Mouse (Mus musculus) ES-E14 (cell line): ENCODE results near the gene Oas1g. TPM values are rescaled to one million over a fixed set of nuclear protein-coding genes. Genes with fewer than 3 reads are reported as not detected.
"Not testable (repeated sequence)": the region's sequence is repeated elsewhere in the genome, so short reads cannot be mapped to it uniquely, and the experiment has no call there.

Experiments
- DNase-seq: peaks from one replicate; pipeline ENCODE4 v3.0.0-alpha.2; 2013; ENCODE audit warnings: low read depth, low spot score
- H3K27ac ChIP-seq: 2 replicates; pipeline ENCODE4 v1.5.1; 2012; ENCODE audit warnings: low read depth, mild to moderate bottlenecking, low read length, moderate library complexity, mixed read lengths; ENCODE audit not compliant: poor library complexity, insufficient read depth, severe bottlenecking
- H3K36me3 ChIP-seq: 2 replicates; pipeline ENCODE4 v1.6.1; 2012; ENCODE audit warnings: mild to moderate bottlenecking, low read length, moderate library complexity, mixed read lengths; ENCODE audit not compliant: control insufficient read depth, poor library complexity, insufficient read depth, severe bottlenecking
- H3K4me1 ChIP-seq, 2 experiments: fragments of 150-350 bp in 1 of 2; sonication (generic) in 1 of 2; 2 replicates each; pipeline ENCODE4 v1.6.1; 2012; ENCODE audit warnings: low read length in 2 of 2, mild to moderate bottlenecking in 1 of 2, mixed read lengths in 1 of 2; ENCODE audit not compliant: control insufficient read depth in 2 of 2, insufficient read depth in 2 of 2, poor library complexity in 1 of 2
- H3K4me3 ChIP-seq, 2 experiments: fragments of 150-350 bp in 1 of 2; sonication (generic) in 1 of 2; 2 replicates each; pipeline ENCODE4 v1.5.1; 2012; ENCODE audit warnings: low read length in 2 of 2, low read depth in 1 of 2, mild to moderate bottlenecking in 1 of 2, mixed read lengths in 1 of 2; ENCODE audit not compliant: insufficient read depth in 1 of 2, poor library complexity in 1 of 2, severe bottlenecking in 1 of 2
- H3K9ac ChIP-seq: 2 replicates; pipeline ENCODE4 v1.6.1; 2012; ENCODE audit warnings: low read depth, mild to moderate bottlenecking, low read length, mixed read lengths; ENCODE audit not compliant: poor library complexity, insufficient read depth, severe bottlenecking
- H3K9me3 ChIP-seq: fragments of 150-350 bp; sonication (generic); 2 replicates; pipeline ENCODE4 v1.6.1; 2012; ENCODE audit warnings: low read depth, mild to moderate bottlenecking, low read length; ENCODE audit not compliant: control insufficient read depth, insufficient read depth
- CHD2 ChIP-seq: IDR thresholded peaks from 2 replicates; pipeline ENCODE4 v1.6.1; 2014; ENCODE audit warnings: mild to moderate bottlenecking, low read depth, low read length, inconsistent platforms
- HCFC1 ChIP-seq: IDR thresholded peaks from 2 replicates; pipeline ENCODE4 v1.6.1; 2012; ENCODE audit warnings: low read length, inconsistent platforms, borderline replicate concordance; ENCODE audit not compliant: insufficient read depth
- MAFK ChIP-seq: IDR thresholded peaks from 2 replicates; pipeline ENCODE4 v1.6.1; 2014; ENCODE audit warnings: mild to moderate bottlenecking, low read depth, low read length, inconsistent platforms; ENCODE audit not compliant: insufficient read depth
- ZC3H11A ChIP-seq: IDR thresholded peaks from 2 replicates; pipeline ENCODE4 v1.6.1; 2012; ENCODE audit warnings: low read depth, mild to moderate bottlenecking, inconsistent platforms, low read length, borderline replicate concordance
- ZNF384 ChIP-seq: IDR thresholded peaks from 2 replicates; pipeline ENCODE4 v1.6.1; 2012; ENCODE audit warnings: low read depth, low read length, inconsistent platforms
- in situ Hi-C, 2 experiments: fragments of 600-800 bp; cut with MboI; formaldehyde crosslinking; loops; one replicate each; pipeline ENCODE4 v1.15.1; 2025; ENCODE audit warnings: low sequenced_read_pairs in 2 of 2, inconsistent platforms in 1 of 2; ENCODE audit not compliant: unreplicated experiment in 2 of 2
- total RNA-seq: library from RNA; depleted of rRNA; stranded (reverse); fragments of 300-350 nt; gene quantifications from 2 replicates; pipeline ENCODE4 v1.2.3, GENCODE M21; 2012

Oas1g gene
- total RNA-seq, 1 experiment, result 9.1 TPM

DNA sequence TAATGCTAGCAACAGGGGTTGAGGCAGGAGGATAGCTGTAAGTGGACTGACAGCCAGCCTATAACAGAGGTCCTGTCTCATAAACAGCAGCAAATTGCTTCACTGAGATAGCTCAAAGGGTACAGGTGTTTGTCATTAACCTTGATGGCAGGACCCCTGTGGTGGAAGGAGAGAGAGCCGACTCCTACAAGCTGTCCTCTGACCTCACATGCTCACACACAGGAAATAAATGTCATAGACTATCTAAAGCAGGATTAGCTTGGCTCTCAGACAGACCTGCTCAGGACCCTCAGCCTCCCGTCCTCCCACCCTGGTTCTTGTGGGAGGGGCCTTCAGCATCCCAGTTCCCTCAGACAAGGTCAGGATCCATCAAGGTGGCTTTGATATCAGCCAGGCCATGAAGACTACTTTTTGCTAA lies 4.8 kb upstream of the Oas1g start:
- TF ChIP-seq MAFK, result no peak
- no peak for TF ChIP-seq ZC3H11A
- TF ChIP-seq HCFC1, result no peak
- no peak for TF ChIP-seq ZNF384
- peaks cover 2 to 12% of the 10 kb centered on the region in 2 experiments; a peak in 2 of 4 replicates for H3K4me1 ChIP-seq
- in situ Hi-C loops, result no loop called here
- H3K36me3 ChIP-seq, result peaks cover 3% of the 10 kb centered on the region
- no peaks in the 10 kb centered on the region for H3K9me3 ChIP-seq
- no peak overlapping the region for H3K9ac ChIP-seq
- H3K27ac ChIP-seq, result peak overlapping the region; percentile 57
- DNase-seq, result no peak
- H3K4me3 ChIP-seq, result no peak overlapping the region

DNA sequence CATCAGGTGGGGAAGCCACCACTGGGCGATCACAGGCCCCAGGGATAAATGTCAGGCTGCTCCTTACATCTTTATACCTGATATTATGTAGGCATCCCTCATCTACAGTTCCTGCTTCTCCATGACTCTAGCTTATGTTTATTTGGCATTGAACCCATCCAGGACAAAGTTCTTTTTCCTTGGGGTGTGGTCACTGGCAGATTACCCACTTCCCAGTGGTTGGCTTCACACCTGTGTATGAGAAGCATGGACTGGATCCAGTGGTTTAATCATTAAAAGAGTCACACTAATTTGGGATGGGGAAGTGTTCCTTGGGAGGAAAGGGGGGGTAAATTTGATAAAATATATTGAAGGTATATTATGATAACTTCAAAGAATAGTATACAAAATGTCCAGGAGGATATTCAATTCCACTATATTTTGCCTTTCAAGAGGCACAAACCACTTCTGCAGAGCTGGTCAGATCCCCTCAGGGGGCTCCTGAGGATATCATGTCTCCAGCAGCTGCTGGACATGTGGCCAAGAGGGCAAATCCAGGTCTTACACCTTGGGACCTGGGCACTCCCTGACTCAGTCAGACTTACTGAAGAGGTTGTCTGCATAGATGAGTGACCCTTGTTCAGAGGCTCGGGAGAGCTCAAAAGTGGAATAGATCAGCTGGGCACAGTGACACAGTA lies 4.3 kb upstream of the Oas1g start:
- DNase-seq, H3K27ac ChIP-seq, H3K9ac ChIP-seq, H3K4me3 ChIP-seq, H3K36me3 ChIP-seq, in situ Hi-C loops, H3K9me3 ChIP-seq: not testable (repeated sequence)
- peaks cover 2 to 12% of the 10 kb centered on the region in 2 experiments; a peak in 2 of 4 replicates for H3K4me1 ChIP-seq

DNA sequence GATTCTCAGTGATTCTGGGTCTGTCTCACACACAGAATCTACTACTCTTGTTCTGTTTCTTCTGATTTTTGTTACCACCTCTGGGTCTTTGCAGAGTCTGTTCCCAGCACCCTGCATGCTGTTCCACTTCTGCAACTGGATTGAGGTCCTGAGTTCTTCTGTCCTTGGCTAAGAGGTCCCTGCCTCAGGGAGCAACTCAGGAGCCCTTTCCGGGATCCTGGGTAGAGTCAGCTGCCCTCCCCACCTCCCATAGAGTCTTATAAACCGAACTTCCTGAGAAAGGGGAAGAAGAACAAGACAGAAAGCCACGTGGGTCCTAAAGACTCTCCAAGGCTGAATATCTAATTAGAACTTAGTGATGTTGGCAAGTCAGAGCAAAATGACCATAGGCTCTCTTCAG lies 3.6 kb upstream of the Oas1g start:
- no peaks in the 10 kb centered on the region for H3K9me3 ChIP-seq
- no peak overlapping the region; the same call in 1 of the 2 replicates for H3K27ac ChIP-seq
- peaks cover 3% of the 10 kb centered on the region for H3K36me3 ChIP-seq
- H3K4me1 ChIP-seq, result peaks cover 2 to 12% of the 10 kb centered on the region in 2 experiments; a peak in 2 of 4 replicates
- DNase-seq, result no peak
- in situ Hi-C loops, result no loop called here
- TF ChIP-seq HCFC1 (no peak), MAFK (no peak)
- no peak overlapping the region for H3K9ac ChIP-seq
- no peak overlapping the region for H3K4me3 ChIP-seq

DNA sequence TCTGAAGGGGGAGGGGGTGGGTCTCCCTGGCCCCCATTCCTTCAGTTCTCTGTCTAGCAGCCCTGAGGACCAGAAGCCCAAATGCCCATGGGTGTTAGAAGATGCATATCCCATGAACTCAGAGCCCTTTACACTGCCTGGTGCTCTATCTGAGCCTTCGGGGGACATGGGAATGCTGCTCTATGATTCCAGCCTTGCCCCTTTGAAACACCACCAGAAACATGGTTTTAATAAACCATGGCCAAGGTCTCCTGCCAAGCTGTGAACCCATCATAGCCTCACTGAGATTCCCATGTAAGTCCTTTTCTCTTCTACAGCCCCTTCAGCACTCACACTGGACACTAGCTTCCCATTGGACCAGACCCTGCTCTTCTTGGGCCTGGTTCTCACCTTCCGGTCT lies 2.6 kb upstream of the Oas1g start:
- no peak for TF ChIP-seq HCFC1
- TF ChIP-seq ZC3H11A, result no peak
- TF ChIP-seq CHD2, result no peak
- TF ChIP-seq ZNF384, result no peak
- TF ChIP-seq MAFK, result no peak
- H3K4me1 ChIP-seq, result peaks cover 2 to 7% of the 10 kb centered on the region in 2 experiments; a peak in 2 of 4 replicates
- in situ Hi-C loops, result no loop called here
- peak overlapping the region; percentile 5; the same call in 1 of the 2 replicates for H3K9ac ChIP-seq
- no peaks in the 10 kb centered on the region for H3K9me3 ChIP-seq
- H3K4me3 ChIP-seq, result peak overlapping the region in 1 of 2 experiments; percentile 1; a peak in 1 of 4 replicates
- H3K36me3 ChIP-seq, result peaks cover 3% of the 10 kb centered on the region; the same call in 1 of the 2 replicates
- DNase-seq, result no peak
- no peak overlapping the region; the same call in 1 of the 2 replicates for H3K27ac ChIP-seq

DNA sequence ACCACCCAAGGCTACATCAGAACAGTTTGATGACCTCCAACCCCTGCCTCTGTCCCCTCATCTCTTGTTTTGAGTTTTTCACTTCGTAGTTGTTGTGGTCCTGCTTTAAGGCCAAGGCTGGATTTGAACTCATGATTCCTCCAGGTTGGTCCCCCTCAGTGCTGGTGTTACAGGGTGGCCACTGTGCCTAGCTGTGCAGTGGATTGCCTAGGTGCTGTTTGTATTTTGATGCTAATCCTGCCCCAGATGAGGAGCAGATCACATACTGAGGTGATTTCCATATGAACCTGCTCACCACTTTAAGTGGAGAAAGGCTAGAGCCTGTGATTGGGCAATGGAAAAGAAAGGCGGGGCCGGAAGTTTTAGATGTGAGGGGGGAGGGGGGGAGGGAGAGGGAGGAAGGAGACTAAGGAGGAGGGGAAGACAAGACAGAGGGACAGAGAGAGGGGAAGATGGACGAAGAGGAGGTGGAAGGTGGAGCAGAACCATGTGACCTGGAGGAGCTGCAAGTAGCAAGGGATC lies 942 bp upstream of the Oas1g start:
- H3K36me3 ChIP-seq, H3K4me1 ChIP-seq, DNase-seq, H3K9me3 ChIP-seq, in situ Hi-C loops: not testable (repeated sequence)
- Histone ChIP-seq H3K9ac (peak overlapping the region; percentile 59), H3K27ac (peak overlapping the region; percentile 71), H3K4me3 (peak overlapping the region; percentile 71 to 73)
